Mouse (Mus musculus) megakaryocyte, embryonic 14.5 days (primary cell): ENCODE results near the gene Itprid2.

Experiments used
- FLI1 ChIP-seq: IDR thresholded peaks from 2 replicates; pipeline ENCODE4 v1.6.1; 2012; ENCODE audit warnings: low read length, inconsistent platforms, mixed read lengths
- GATA1 ChIP-seq: IDR thresholded peaks from 3 replicates; pipeline ENCODE4 v1.6.1; 2012; ENCODE audit warnings: mixed read lengths, low read length, inconsistent platforms, borderline replicate concordance

DNA sequence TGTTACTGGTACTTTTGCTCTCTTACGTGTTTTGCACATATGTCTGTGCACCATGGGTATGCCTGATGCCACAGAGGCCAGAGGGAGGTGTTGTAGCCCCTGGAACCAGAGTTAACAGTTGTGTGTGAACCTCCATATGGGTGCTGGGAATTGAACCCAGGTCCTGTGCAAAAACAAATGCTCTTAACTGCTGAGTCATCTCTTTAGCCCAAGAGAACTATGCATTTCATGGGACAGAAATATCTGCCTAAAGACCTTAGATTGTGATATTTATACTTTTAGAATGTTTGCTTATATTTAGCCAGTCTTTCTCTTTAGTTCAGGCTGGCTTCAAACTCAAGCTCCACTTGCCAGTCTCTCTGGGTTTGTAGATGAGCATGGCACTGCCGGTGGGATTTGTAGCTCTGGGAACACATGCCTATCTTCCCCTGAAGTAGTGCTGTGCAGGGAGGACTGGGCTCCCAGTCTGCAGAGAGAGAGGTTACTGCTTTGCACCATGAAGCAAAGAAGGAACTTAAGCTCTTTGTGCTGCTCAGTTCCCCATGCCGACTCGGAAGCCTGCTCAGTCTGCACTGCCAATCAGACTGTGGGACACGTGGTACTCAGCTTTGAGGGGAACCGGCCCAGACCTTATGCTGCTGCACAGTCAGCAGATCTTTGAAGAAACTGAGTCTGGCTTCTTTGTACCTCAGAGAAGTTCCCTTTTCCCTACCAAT lies 18.1 kb downstream of the Itprid2 start:
- TF ChIP-seq GATA1 = no peak
- TF ChIP-seq FLI1 = no peak
